Mouse (Mus musculus): ENCODE data around the gene Ddx5.
"Not testable (repeated sequence)": the region's sequence is repeated elsewhere in the genome, so short reads cannot be mapped to it uniquely, and the experiment has no call there.

- not testable (repeated sequence) for TF ChIP-seq TAL1, GATA1 (IDR thresholded peaks at IDR 0.05; ENCODE audit: low read length)
These were observed 6.7 kb downstream of the Ddx5 start for GRCm38 (mm10) chr11:106782271-106782670.
